Mouse (Mus musculus) hindbrain, embryonic 16.5 days (tissue): ENCODE measurements around the gene Cmss1. TPM values are rescaled to one million over a fixed set of nuclear protein-coding genes. Genes with fewer than 3 reads are reported as not detected.

ENCODE experiments used
- ATAC-seq: fragments of 200-750 bp; cut with Nextera tagmentation; 2 replicates; pipeline ENCODE4 v1.8.0; 2017; ENCODE audit warnings: moderate TSS enrichment, moderate library complexity
- H3K27ac ChIP-seq: fragments of 300-500 bp; sonication (generic); 2 replicates; pipeline ENCODE4 v1.5.1; 2014; ENCODE audit warnings: low read depth, mild to moderate bottlenecking, control low read depth, low read length, moderate library complexity
- H3K27me3 ChIP-seq: fragments of 300-500 bp; sonication (generic); replicated peaks from 2 replicates; pipeline ENCODE4 v1.6.1; 2014; ENCODE audit warnings: low read length; ENCODE audit not compliant: control insufficient read depth, insufficient read depth
- H3K36me3 ChIP-seq: fragments of 300-500 bp; sonication (generic); 2 replicates; pipeline ENCODE4 v1.6.1; 2014; ENCODE audit warnings: mild to moderate bottlenecking, low read length, moderate library complexity, mixed read lengths; ENCODE audit not compliant: control insufficient read depth, insufficient read depth
- H3K4me1 ChIP-seq: fragments of 300-500 bp; sonication (generic); 2 replicates; pipeline ENCODE4 v1.6.1; 2014; ENCODE audit warnings: low read depth, low read length; ENCODE audit not compliant: control insufficient read depth, insufficient read depth
- H3K4me2 ChIP-seq: fragments of 300-500 bp; sonication (generic); 2 replicates; pipeline ENCODE4 v1.6.1; 2014; ENCODE audit warnings: mild to moderate bottlenecking, low read length, control low read depth, moderate library complexity
- H3K4me3 ChIP-seq: fragments of 300-500 bp; sonication (generic); 2 replicates; pipeline ENCODE4 v1.5.1; 2014; ENCODE audit warnings: mild to moderate bottlenecking, low read length, control low read depth, moderate library complexity
- H3K9ac ChIP-seq: fragments of 300-500 bp; sonication (generic); 2 replicates; pipeline ENCODE4 v1.6.1; 2014; ENCODE audit warnings: low read depth, mild to moderate bottlenecking, control low read depth, low read length, moderate library complexity
- H3K9me3 ChIP-seq: fragments of 300-500 bp; sonication (generic); 2 replicates; pipeline ENCODE4 v1.6.1; 2014; ENCODE audit warnings: mild to moderate bottlenecking, low read length, moderate library complexity; ENCODE audit not compliant: control insufficient read depth
- whole genome bisulfite sequencing: fragments of 180-500 bp; shearing (Covaris S2); extraction: QIAGEN DNeasy Blood & Tissue Kit; methylation state at CpG from one replicate; pipeline ENCODE4 v1.1.7; 2014; 5-methylcytosine and 5-hydroxymethylcytosine counted together
- polyA plus RNA-seq: library from polyadenylated mRNA; unstranded; fragments of >200 nt; fragmentation: Nextera tagmentation; extraction: Ambion mirVana; gene quantifications from 2 replicates; pipeline ENCODE4 v1.2.1, GENCODE M21; 2015

Cmss1 gene
- polyA plus RNA-seq, 1 experiment from 2014 or later: 38.4 TPM

- no peak for ATAC-seq
- Histone ChIP-seq H3K4me2 (no peak overlapping the region), H3K9me3 (no peaks in the 10 kb centered on the region), H3K9ac (no peak overlapping the region), H3K4me3 (no peak overlapping the region), H3K4me1 (peaks cover 3% of the 10 kb centered on the region; the same call in 1 of the 2 replicates), H3K27me3 (no peaks in the 10 kb centered on the region), H3K36me3 (no peaks in the 10 kb centered on the region), H3K27ac (no peak overlapping the region)
- WGBS: 64% methylated on average over 3 of the region's 3 CpGs
These were observed 257.0 kb downstream of the Cmss1 start for GRCm38 (mm10) chr16:57349689-57350088.

DNA sequence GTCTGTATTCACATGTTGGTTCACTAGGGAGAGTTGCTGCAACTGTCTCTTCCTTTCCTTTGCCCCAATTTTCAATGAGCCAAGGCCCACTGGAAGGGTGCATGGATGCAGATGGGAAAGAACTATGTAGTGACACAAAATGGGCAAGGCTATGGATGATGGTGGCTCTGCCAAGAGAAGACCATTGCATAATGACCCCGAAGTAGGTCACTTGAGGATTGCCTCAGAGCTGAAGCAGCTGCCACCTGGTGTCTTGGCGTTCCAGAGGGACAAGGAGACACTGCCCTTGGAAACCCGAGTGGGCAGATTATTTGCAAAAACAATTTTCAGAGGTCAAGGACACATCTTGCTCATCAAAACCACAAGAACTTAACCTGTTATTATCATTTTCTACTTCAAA is 257.6 kb downstream of the Cmss1 start:
- H3K4me3 ChIP-seq: no peak overlapping the region
- ATAC-seq: no peak
- 82% methylated on average over 3 of the region's 3 CpGs for WGBS
- no peaks in the 10 kb centered on the region for H3K36me3 ChIP-seq
- H3K27ac ChIP-seq: no peak overlapping the region
- H3K4me2 ChIP-seq: no peak overlapping the region
- H3K9me3 ChIP-seq: no peaks in the 10 kb centered on the region
- H3K27me3 ChIP-seq: no peaks in the 10 kb centered on the region
- H3K9ac ChIP-seq: no peak overlapping the region
- peaks cover 3% of the 10 kb centered on the region; the same call in 1 of the 2 replicates for H3K4me1 ChIP-seq

GRCm38 (mm10) chr16:57346258-57346657 is 260.4 kb downstream of the Cmss1 start:
- ATAC-seq: no peak
- H3K4me1 ChIP-seq: no peaks in the 10 kb centered on the region
- WGBS: 66% methylated on average over 3 of the region's 3 CpGs
- H3K9me3 ChIP-seq: no peaks in the 10 kb centered on the region
- H3K4me3 ChIP-seq: no peak overlapping the region
- no peak overlapping the region for H3K9ac ChIP-seq
- H3K27me3 ChIP-seq: no peaks in the 10 kb centered on the region
- H3K4me2 ChIP-seq: no peak overlapping the region
- no peaks in the 10 kb centered on the region for H3K36me3 ChIP-seq
- H3K27ac ChIP-seq: no peak overlapping the region

- H3K4me3 ChIP-seq: no peak overlapping the region
- H3K27ac ChIP-seq: no peak overlapping the region
- ATAC-seq: no peak
- no peaks in the 10 kb centered on the region for H3K9me3 ChIP-seq
- no peak overlapping the region for H3K4me2 ChIP-seq
- no peak overlapping the region for H3K9ac ChIP-seq
- no peaks in the 10 kb centered on the region for H3K4me1 ChIP-seq
- no peaks in the 10 kb centered on the region for H3K36me3 ChIP-seq
- no peaks in the 10 kb centered on the region for H3K27me3 ChIP-seq
- 46% methylated on average over 5 of the region's 5 CpGs for WGBS
These were observed 266.1 kb downstream of the Cmss1 start for GRCm38 (mm10) chr16:57340613-57340898.

DNA sequence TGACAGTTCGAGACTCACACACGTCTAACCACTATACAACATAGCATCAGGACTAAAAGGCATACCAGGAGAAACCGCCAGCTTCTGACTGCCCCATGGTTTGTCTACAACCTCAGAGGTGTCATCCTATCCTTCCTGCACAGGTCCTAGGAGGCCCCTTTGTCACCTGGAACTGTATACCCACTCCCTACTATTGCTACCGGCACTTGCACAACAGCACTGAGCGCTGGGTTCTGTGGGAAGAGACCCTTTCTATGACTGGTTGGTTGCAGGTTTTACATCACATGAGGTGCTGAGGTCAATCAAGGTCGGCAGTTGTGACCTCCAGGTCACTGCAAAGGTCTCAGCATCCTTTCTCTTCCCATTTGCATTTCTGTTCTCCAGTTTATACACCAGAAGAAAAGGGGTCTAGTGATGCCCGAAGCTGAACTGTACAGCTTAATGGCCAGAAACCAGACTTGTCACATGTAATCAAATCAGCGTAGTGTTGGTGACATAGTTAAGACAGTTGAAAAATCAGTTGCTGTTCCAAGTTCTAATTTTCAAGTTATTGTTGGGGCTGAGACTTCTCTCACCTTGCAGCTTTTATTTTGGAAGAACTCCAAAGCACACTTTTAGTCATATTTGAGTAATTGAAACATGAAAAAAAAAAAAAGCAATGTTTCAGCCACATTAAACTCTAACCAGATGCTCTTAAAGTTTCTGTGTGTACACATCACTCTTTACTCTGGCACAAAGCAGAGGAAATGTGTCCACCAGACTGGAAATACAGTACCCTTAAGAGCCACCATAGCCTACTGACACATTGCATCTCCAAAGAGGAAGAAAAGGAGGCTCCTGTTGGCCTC is 266.7 kb downstream of the Cmss1 start:
- H3K4me1 ChIP-seq: no peaks in the 10 kb centered on the region
- ATAC-seq: no peak
- no peak overlapping the region for H3K9ac ChIP-seq
- no peak overlapping the region for H3K27ac ChIP-seq
- H3K9me3 ChIP-seq: no peaks in the 10 kb centered on the region
- no peaks in the 10 kb centered on the region for H3K36me3 ChIP-seq
- no peak overlapping the region for H3K4me2 ChIP-seq
- 85% methylated on average over 8 of the region's 8 CpGs for WGBS
- H3K4me3 ChIP-seq: no peak overlapping the region
- H3K27me3 ChIP-seq: no peaks in the 10 kb centered on the region

- H3K9ac ChIP-seq: no peak overlapping the region
- H3K36me3 ChIP-seq: no peaks in the 10 kb centered on the region
- no peaks in the 10 kb centered on the region for H3K9me3 ChIP-seq
- no peaks in the 10 kb centered on the region for H3K4me1 ChIP-seq
- no peaks in the 10 kb centered on the region for H3K27me3 ChIP-seq
- H3K4me3 ChIP-seq: no peak overlapping the region
- H3K4me2 ChIP-seq: no peak overlapping the region
- 84% methylated on average over 11 of the region's 11 CpGs for WGBS
- no peak for ATAC-seq
- no peak overlapping the region for H3K27ac ChIP-seq
These were observed 269.8 kb downstream of the Cmss1 start for GRCm38 (mm10) chr16:57336770-57337423.

DNA sequence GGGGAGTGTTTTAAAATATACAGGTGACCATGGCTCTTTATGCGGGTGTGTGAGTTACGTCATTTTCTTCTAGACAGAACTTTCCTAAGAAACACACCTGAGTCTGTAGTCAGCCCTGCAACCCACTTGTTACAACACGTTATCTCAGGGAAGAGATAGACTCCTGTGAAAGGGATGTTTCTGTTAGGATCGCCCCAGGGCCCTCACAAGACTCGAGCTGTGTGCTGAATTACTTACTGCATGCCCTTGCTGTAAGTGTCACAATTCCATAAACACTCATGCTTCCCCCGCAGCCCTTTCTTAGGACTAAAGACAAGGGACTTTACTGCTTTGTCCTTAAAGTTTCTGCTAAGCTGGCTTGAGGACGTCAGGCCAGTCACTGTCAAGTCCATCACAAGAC is 274.4 kb downstream of the Cmss1 start:
- Histone ChIP-seq H3K4me2 (no peak overlapping the region), H3K9me3 (no peaks in the 10 kb centered on the region), H3K4me3 (no peak overlapping the region), H3K27me3 (no peaks in the 10 kb centered on the region), H3K4me1 (no peaks in the 10 kb centered on the region), H3K9ac (no peak overlapping the region), H3K36me3 (no peaks in the 10 kb centered on the region), H3K27ac (no peak overlapping the region)
- ATAC-seq: no peak
- 83% methylated on average over 7 of the region's 7 CpGs for WGBS

GRCm38 (mm10) chr16:57330111-57330510 is 276.6 kb downstream of the Cmss1 start:
- Histone ChIP-seq H3K4me3 (no peak overlapping the region), H3K36me3 (no peaks in the 10 kb centered on the region), H3K27me3 (no peaks in the 10 kb centered on the region), H3K9ac (no peak overlapping the region), H3K4me2 (no peak overlapping the region), H3K27ac (no peak overlapping the region), H3K4me1 (no peaks in the 10 kb centered on the region), H3K9me3 (no peaks in the 10 kb centered on the region)
- ATAC-seq: no peak
- WGBS: 89% methylated on average over 2 of the region's 2 CpGs

DNA sequence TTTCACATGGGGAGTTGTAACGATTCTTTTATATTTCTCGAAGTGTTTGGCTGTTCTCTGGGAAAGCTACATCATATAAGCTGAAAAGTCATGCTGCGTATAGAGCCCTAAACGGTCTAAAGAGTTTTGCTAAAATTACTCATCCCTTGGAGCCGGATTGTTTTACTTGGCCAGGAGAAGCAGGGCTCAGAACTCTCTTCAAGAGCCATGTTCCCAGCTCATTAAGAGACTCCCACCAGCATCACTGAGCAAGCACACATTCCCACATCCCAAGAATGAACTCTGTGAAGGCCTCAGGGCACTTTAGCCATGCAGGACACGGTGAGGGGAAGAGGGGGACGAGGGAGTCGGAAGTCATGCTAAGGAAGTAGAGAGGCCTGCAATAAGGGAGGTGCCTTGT is 277.6 kb downstream of the Cmss1 start:
- no peak overlapping the region for H3K27ac ChIP-seq
- WGBS: 79% methylated on average over 8 of the region's 8 CpGs

More for the DNA sequence above, 277.6 kb downstream of the Cmss1 start:
- Histone ChIP-seq H3K9ac (no peak overlapping the region), H3K4me1 (no peaks in the 10 kb centered on the region), H3K4me2 (no peak overlapping the region), H3K4me3 (no peak overlapping the region), H3K36me3 (no peaks in the 10 kb centered on the region), H3K9me3 (no peaks in the 10 kb centered on the region), H3K27me3 (no peaks in the 10 kb centered on the region)
- ATAC-seq: no peak
